Mouse (Mus musculus) splenic B cell, adult 2 months (primary cell): ENCODE data around the gene Lmo4.
A peak's percentile ranks its signal among the peaks of the same experiment; 100 is the strongest.

Experiments used
- DNase-seq: peaks from one replicate; pipeline ENCODE4 v3.0.0-alpha.2; 2011; ENCODE audit warnings: low read depth, low spot score
- H3K27me3 ChIP-seq: 2 replicates; pipeline ENCODE4 v1.6.1; 2012; ENCODE audit warnings: mild to moderate bottlenecking, low read length, moderate library complexity, mixed read lengths; ENCODE audit not compliant: control insufficient read depth, poor library complexity, insufficient read depth, severe bottlenecking
- H3K36me3 ChIP-seq: 2 replicates; pipeline ENCODE4 v1.6.1; 2012; ENCODE audit warnings: mild to moderate bottlenecking, low read length, moderate library complexity, mixed read lengths; ENCODE audit not compliant: control insufficient read depth, poor library complexity, insufficient read depth, severe bottlenecking

The Lmo4 gene

DNA sequence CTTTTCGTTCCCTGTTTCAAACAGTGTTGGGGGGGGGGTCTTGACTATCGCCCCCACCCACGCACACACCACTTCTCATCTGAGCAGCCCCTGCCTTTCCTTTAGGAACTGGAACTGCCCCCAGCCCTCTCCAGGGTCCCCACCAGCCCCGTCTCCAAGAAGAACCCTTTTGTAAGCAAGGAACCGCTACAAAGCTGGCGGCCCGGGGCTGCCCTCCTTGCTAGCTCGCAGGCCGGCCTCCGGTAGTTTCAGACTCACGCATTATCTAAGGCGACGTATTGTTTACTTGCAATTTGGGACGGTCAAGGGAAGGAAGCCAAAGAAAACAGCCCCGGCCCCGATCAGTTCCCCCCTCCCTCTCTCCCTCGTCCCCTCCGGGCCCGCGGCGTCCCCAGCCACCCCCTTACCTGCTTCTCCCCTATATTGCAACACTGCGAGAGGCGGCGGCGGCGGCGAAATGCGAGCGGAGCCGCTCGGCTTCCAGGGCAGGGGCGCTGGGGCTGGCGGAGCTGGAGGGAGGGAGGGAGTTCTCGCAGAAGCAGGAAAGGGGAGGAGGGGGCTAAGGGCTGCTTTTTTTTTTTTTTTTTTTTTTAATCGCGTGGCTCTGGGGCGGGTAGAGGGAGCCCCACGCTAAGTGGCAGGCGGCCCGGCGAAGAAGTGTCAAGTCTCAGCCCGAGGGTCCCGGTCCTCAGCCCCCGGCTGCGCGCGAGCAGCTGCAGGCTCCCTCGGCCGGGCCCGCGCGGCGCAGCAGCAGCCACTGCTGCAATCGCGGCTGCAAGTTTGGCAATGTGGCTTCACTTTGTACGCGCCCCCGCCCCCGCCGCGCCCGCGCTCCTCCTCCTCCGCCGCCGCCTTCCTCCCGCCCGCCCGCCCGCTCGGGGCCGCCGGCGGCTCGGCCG, at the start of gene Lmo4:
Gene Lmo4 (minus strand): TSS at position 808 of the 899 bp plus-strand sequence.
- H3K36me3 ChIP-seq = no peaks in the 10 kb centered on the region
- H3K27me3 ChIP-seq = no peaks in the 10 kb centered on the region
- DNase-seq = peak; percentile 76

GRCm38 (mm10) chr3:144254281-144254680, 49.3 kb upstream of the Lmo4 start:
- no peaks in the 10 kb centered on the region for H3K36me3 ChIP-seq
- no peaks in the 10 kb centered on the region for H3K27me3 ChIP-seq
- no peak for DNase-seq

DNA sequence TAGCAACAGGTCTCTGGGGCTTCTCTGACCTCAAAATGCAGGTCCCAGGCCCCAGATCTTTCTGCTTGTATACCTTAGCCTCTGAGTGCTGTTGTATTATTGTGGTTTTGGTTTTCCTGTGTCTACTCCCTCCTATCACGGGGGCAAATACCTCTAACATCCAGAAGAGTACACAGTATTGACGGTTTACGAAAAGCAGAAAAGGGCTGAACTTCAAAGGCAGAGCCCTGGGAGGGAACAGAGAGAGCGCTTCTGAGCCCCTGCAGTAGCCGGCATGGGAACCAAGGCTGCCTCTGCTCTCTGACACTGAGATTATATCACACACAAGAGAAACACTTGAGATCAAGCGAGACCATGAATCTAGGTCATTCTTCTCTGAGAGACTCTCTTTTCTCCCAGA, 48.0 kb upstream of the Lmo4 start:
- Histone ChIP-seq H3K27me3 (no peaks in the 10 kb centered on the region), H3K36me3 (no peaks in the 10 kb centered on the region)
- no peak for DNase-seq

- no peaks in the 10 kb centered on the region for H3K36me3 ChIP-seq
- H3K27me3 ChIP-seq = no peaks in the 10 kb centered on the region
- no peak for DNase-seq
Measured at GRCm38 (mm10) chr3:144252109-144252508, 47.1 kb upstream of the Lmo4 start.

- Histone ChIP-seq H3K27me3 (no peaks in the 10 kb centered on the region), H3K36me3 (no peaks in the 10 kb centered on the region)
- DNase-seq = peak; percentile 86
Measured at GRCm38 (mm10) chr3:144242025-144242673, 37.1 kb upstream of the Lmo4 start.

DNA sequence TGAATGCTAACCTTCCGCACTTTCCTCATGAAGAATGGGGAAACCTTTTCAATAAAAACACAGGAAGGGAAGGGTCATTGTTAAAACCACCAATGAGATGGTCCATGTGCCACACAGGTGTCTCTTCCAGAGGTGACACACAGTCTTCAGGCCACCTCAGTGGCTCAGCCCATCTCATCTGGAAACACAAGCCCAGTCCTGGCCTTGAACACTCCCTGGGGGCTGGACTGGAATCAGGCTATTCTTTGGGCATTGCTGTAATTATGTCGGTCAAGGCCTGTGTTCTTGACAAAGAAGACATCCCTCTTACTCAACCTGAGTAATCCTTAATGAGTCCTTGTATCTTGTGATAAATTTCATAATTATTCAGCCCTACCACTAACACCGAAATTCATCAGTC, 36.1 kb upstream of the Lmo4 start:
- Histone ChIP-seq H3K36me3 (no peaks in the 10 kb centered on the region), H3K27me3 (no peaks in the 10 kb centered on the region)
- DNase-seq = no peak

DNA sequence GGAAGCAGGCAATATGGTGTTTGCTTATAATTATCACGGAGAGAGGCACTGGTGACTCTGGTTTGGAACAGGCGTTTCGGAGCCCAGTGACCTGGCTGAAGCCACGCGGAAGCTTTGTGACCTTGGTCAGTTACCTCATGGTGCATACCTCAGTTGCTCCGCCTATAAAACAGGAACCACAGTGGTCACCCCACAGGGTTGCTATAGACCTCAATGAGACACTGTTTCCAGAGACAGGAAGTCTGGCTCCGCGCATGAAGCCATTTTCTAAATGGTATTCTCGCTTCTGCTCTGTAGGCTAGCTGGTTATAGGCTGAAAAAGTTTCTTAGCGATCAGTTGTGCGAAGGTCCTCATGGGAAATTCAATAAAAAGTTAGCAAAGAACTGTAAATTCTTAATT, 33.5 kb upstream of the Lmo4 start:
- Histone ChIP-seq H3K27me3 (no peaks in the 10 kb centered on the region), H3K36me3 (no peaks in the 10 kb centered on the region)
- DNase-seq = no peak

DNA sequence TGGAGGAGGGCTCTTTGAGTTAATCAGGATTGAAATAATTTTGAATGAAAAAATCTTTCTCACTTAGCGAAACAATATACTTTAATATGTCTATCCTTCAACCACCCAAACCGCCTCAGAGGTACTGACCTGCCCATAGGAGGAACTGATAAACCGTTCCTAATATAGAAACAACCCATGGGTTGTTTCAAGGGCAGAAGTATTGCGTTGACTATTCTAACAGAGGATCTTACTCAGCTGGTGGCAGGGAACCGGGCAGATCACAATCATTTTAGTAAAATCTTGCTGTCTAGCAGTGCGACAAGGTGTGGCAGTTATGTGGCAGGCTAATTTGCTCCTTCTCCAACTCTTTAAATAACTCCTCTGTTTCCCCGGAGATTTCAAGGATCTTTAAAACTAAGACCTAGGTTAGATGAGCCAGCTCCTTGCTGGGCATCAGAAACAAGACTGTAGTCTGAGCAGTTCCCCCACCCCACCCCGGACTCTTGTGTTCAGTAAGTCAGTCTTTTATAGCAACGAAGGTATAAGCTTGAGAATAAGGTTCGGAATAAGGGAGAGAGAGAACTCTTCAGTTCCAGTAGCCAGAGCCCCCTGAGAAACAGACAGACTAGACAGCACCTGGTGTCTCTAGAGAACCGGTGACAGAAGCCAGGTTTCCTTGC, 27.5 kb upstream of the Lmo4 start:
- Histone ChIP-seq H3K36me3 (no peaks in the 10 kb centered on the region), H3K27me3 (no peaks in the 10 kb centered on the region)
- DNase-seq = peak; percentile 46

- Histone ChIP-seq H3K36me3 (no peaks in the 10 kb centered on the region), H3K27me3 (no peaks in the 10 kb centered on the region)
- DNase-seq = peak; percentile 58
Measured at GRCm38 (mm10) chr3:144231931-144232330, 26.9 kb upstream of the Lmo4 start.

- Histone ChIP-seq H3K36me3 (no peaks in the 10 kb centered on the region), H3K27me3 (no peaks in the 10 kb centered on the region)
- DNase-seq = peak; percentile 53
Measured at GRCm38 (mm10) chr3:144231419-144231818, 26.4 kb upstream of the Lmo4 start.

DNA sequence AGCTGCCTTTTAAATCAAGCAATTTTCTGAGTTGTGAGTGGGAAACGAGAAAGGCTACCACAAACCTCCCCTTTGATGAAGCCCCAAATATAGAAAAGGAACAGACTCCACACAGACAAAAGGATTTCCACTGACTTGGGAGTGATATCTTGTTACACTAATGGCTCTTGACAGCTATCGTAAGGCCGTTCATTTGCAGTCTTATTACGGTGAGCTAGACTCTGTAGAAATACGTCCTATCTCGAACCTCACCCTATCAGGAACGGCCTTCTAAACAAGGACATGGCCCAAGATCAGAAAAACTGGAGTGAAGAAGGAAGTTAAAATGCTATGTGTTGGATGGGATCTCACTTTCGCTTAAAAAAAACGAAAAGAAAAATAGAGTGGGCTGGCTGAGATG, 25.0 kb upstream of the Lmo4 start:
- Histone ChIP-seq H3K27me3 (no peaks in the 10 kb centered on the region), H3K36me3 (no peaks in the 10 kb centered on the region)
- DNase-seq = no peak

DNA sequence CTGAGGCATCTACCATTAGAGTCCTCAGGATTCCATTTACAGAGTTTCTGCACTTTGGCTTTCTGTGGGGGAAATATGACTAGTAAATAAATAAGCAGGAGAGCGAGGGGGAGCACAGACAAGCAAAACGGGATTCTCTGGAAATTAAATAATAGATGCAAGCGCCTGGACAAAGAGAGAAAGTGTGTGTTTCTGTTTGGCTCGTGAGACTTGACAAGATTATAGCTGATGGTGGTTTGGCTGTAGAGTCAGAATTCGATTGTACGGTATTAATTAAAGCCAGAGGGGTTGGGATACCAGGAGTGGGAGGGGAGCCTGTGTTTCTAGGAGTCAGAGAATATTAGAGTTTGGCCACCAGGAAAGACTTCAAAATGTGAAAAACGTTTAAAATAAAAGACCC, 24.3 kb upstream of the Lmo4 start:
- no peaks in the 10 kb centered on the region for H3K36me3 ChIP-seq
- DNase-seq = no peak
- no peaks in the 10 kb centered on the region for H3K27me3 ChIP-seq

- H3K27me3 ChIP-seq = no peaks in the 10 kb centered on the region
- H3K36me3 ChIP-seq = no peaks in the 10 kb centered on the region
- no peak for DNase-seq
Measured at GRCm38 (mm10) chr3:144225456-144226240, 20.6 kb upstream of the Lmo4 start.

- H3K27me3 ChIP-seq = no peaks in the 10 kb centered on the region
- no peaks in the 10 kb centered on the region for H3K36me3 ChIP-seq
- no peak for DNase-seq
Measured at GRCm38 (mm10) chr3:144224594-144224993, 19.6 kb upstream of the Lmo4 start.
